Mouse (Mus musculus) ovary, postnatal 36 days (tissue): Measurements from ENCODE around the gene Olfr444.

ENCODE experiments used
- DNase-seq: peaks from one replicate; pipeline ENCODE4 v3.0.0; 2022; ENCODE audit warnings: low spot score, mixed read lengths

The Olfr444 gene

DNA sequence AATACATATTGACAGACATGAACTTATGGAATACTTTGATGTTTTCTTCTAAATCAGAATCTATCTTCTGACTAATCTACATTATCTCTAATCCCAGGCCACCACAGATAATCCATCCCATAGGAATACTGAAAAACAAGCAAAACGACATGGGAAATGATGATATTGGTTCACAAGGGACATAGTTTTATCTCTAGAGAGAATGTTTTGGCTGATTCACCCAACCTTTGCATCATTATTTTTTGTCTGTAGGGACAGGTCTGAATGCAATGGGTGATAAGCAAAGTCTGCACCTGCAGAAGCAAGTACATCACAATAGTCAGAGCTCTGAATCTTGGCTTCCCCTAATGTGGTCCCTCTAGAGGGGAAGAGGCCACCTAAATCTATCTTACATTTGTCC is at the start of gene Olfr444:
Olfr444 (plus strand) TSS at position 301 of the 400 bp plus-strand sequence.
- DNase-seq = no peak

DNA sequence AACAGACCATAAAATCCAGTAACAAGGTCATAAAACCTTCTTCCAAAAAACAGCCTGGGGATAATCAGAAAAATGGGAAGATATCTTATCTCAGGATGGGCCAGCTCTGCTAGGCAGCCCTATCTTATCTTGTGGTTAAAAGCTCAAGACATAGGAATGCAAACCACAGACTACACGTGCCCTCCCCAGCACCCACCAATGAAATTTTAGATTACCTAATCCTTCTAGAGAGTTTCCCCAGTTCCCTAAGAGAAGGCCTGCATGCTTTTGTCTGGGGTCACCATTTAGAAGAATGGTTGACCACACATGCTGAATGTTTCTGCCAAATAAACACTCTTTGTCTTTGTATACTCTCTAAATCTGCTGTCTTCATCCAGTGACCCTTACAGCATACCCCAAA is 48.5 kb upstream of the Olfr444 start:
- DNase-seq = no peak

DNA sequence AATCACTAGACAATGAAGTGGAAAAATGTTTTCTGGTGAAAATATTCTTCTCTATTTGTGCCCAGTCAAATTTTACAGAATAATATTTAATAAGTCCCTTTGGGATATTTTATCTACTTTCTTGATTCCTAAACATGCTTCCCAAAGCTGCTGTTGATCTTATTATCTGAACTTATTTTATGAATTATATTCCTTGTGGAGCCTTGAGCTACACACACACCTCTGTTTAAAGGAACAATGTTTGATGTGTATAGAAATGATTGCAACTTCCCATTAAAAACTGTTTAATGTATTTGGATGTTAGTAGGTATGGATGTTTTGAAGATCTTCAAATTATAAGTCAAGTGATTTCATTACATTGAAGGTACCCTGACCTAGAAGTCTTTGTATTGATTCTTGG is 40.3 kb upstream of the Olfr444 start, which contains the start of gene Olfr447:
Olfr447 (plus strand) TSS at position 301 of the 400 bp plus-strand sequence.
- DNase-seq = no peak

DNA sequence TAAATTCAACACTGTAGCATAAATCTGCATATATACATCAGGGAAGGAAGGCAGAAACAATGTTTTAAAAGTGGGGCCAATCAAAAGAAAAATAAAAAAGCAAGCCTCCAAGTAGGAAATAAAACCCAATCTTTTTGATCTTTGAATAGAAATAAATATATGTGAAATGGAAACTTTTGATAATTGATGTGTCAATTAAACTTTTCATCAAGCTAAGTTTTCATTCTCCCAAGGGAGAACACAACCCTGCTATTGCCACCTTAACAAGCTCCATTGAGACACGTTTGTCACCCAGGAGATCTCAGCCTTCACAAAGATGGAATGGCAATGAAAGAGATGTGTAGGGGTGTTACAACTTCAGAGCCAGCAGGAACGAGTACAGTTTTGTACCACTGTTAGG is 27.8 kb upstream of the Olfr444 start, which contains the start of gene Olfr446:
Olfr446 (plus strand) TSS at position 301 of the 400 bp plus-strand sequence.
- DNase-seq = no peak

DNA sequence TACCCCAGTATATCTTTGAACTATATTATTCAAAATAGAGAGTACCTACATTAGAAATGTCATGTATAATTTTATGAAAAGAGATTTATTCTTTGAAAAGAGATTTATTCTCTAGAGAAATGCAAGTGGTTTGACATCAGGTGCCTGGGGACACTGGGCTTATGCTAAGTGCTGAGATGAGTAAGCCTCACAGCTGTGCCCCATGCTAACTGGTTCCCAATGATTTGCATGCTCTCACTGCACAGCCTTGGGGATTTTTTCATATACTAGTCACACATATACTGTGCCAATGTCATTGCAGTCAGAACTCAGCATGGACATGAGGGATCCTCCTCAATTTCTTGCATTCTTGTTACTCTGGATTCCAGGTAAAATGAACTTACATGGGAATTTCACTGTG is 31.5 kb downstream of the Olfr444 start:
- DNase-seq = no peak
